Mouse (Mus musculus) lung, adult 2 months (tissue): ENCODE measurements around the gene Slc38a9. TPM values are rescaled to one million over a fixed set of nuclear protein-coding genes. Genes with fewer than 3 reads are reported as not detected.
"Not testable (repeated sequence)": the region's sequence is repeated elsewhere in the genome, so short reads cannot be mapped to it uniquely, and the experiment has no call there.

ENCODE experiments used
- DNase-seq: peaks from one replicate; pipeline ENCODE4 v3.0.0; 2022
- H3K4me1 ChIP-seq: fragments of 200-500 bp; 2 replicates; pipeline ENCODE4 v1.6.1; 2011; ENCODE audit warnings: low read length; ENCODE audit not compliant: control insufficient read depth, insufficient read depth
- H3K4me3 ChIP-seq: fragments of 200-500 bp; replicated peaks from 2 replicates; pipeline ENCODE3; 2011; ENCODE audit warnings: low read depth, mild to moderate bottlenecking, control low read depth, low read length; ENCODE audit errors: extremely low read depth
- CTCF ChIP-seq: fragments of 200-500 bp; IDR thresholded peaks from 2 replicates; pipeline ENCODE4 v1.5.1; 2011; ENCODE audit warnings: mild to moderate bottlenecking, low read length, control low read depth; ENCODE audit not compliant: insufficient read depth
- POLR2A ChIP-seq: fragments of 200-500 bp; IDR thresholded peaks from 2 replicates; pipeline ENCODE4 v1.6.1; 2011; ENCODE audit warnings: low read depth, mild to moderate bottlenecking, control low read depth, low read length, borderline replicate concordance; ENCODE audit errors: extremely low read depth
- WGBS: fragments of 180-500 bp; shearing (Covaris S2); methylation state at CpG from one replicate; pipeline ENCODE4 v1.1.7; 2018; 5-methylcytosine and 5-hydroxymethylcytosine counted together
- polyA plus RNA-seq: library from polyadenylated mRNA; depleted of rRNA; stranded (reverse); fragments of >200 nt; gene quantifications from 2 replicates; pipeline ENCODE4 v1.2.3, GENCODE M21; 2012

Slc38a9 gene
- polyA plus RNA-seq, 1 experiment: 15.3 TPM

- no peaks in the 10 kb centered on the region; the same call in 1 of the 2 replicates for H3K4me1 ChIP-seq
- no peak for DNase-seq
- WGBS: 68% methylated on average over 9 of the region's 9 CpGs
- no peak overlapping the region for H3K4me3 ChIP-seq
- TF ChIP-seq CTCF: no peak
- no peak for TF ChIP-seq POLR2A
Measured at GRCm38 (mm10) chr13:112721946-112722729, 61.6 kb downstream of the Slc38a9 start.

GRCm38 (mm10) chr13:112724260-112724659 is 63.7 kb downstream of the Slc38a9 start:
- not testable (repeated sequence) for H3K4me1 ChIP-seq, H3K4me3 ChIP-seq, DNase-seq

GRCm38 (mm10) chr13:112726002-112726401 is 65.5 kb downstream of the Slc38a9 start:
- no peak overlapping the region for H3K4me3 ChIP-seq
- 42% methylated on average over 3 of the region's 3 CpGs for WGBS
- H3K4me1 ChIP-seq: no peaks in the 10 kb centered on the region; the same call in 1 of the 2 replicates
- no peak for DNase-seq
- TF ChIP-seq CTCF (no peak), POLR2A (no peak)

- H3K4me1 ChIP-seq: 0 out of 2 replicates have a peak, but pooled peaks cover 4% of the 10 kb centered on the region
- no peak for DNase-seq
- H3K4me3 ChIP-seq: no peak overlapping the region
- TF ChIP-seq POLR2A: no peak
- WGBS: 90% methylated on average over 12 of the region's 12 CpGs
Measured at GRCm38 (mm10) chr13:112733311-112733710, 72.8 kb downstream of the Slc38a9 start.

GRCm38 (mm10) chr13:112734906-112735713 is 74.6 kb downstream of the Slc38a9 start:
- H3K4me3 ChIP-seq: peak overlapping the region; percentile 27
- 0 out of 2 replicates have a peak, but pooled peaks cover 4% of the 10 kb centered on the region for H3K4me1 ChIP-seq
- 41% methylated on average over 14 of the region's 14 CpGs for WGBS
- TF ChIP-seq POLR2A (peak; percentile 77; the same call in 1 of the 2 replicates), CTCF (no peak)
- no peak for DNase-seq

- H3K4me1 ChIP-seq: 0 out of 2 replicates have a peak, but pooled peaks cover 4% of the 10 kb centered on the region
- WGBS: 70% methylated on average over 10 of the region's 10 CpGs
- TF ChIP-seq POLR2A (no peak), CTCF (no peak)
- no peak for DNase-seq
- no peak overlapping the region for H3K4me3 ChIP-seq
Measured at GRCm38 (mm10) chr13:112736407-112736806, 75.9 kb downstream of the Slc38a9 start.

- Histone ChIP-seq H3K4me1 (peaks cover 6% of the 10 kb centered on the region), H3K4me3 (no peak overlapping the region)
- TF ChIP-seq POLR2A (no peak), CTCF (no peak)
- WGBS: 58% methylated on average over 9 of the region's 9 CpGs
- DNase-seq: no peak
Measured at GRCm38 (mm10) chr13:112737110-112737509, 76.6 kb downstream of the Slc38a9 start.

- no peak for TF ChIP-seq POLR2A
- no peak for TF ChIP-seq CTCF
- peaks cover 7% of the 10 kb centered on the region for H3K4me1 ChIP-seq
- WGBS: 65% methylated on average over 16 of the region's 16 CpGs
- no peak overlapping the region for H3K4me3 ChIP-seq
- no peak for DNase-seq
Measured at GRCm38 (mm10) chr13:112738005-112738404, 77.5 kb downstream of the Slc38a9 start.

- WGBS: 70% methylated on average over 6 of the region's 6 CpGs
Measured at GRCm38 (mm10) chr13:112740073-112740472, 79.5 kb downstream of the Slc38a9 start.

More at GRCm38 (mm10) chr13:112740073-112740472, 79.5 kb downstream of the Slc38a9 start:
- no peak for TF ChIP-seq POLR2A
- no peak for TF ChIP-seq CTCF
- DNase-seq: no peak
- Histone ChIP-seq H3K4me3 (no peak overlapping the region), H3K4me1 (peaks cover 15% of the 10 kb centered on the region)
